Mouse (Mus musculus) neural tube, embryonic 15.5 days (tissue): Measurements from ENCODE around the gene Tctex1d1. TPM values are rescaled to one million over a fixed set of nuclear protein-coding genes. Genes with fewer than 3 reads are reported as not detected.

Experiments used
- ATAC-seq: fragments of 200-750 bp; cut with Nextera tagmentation; 2 replicates; pipeline ENCODE4 v1.8.0; 2017; ENCODE audit warnings: mild to moderate bottlenecking, moderate TSS enrichment, moderate library complexity; ENCODE audit not compliant: low FRiP score
- H3K27ac ChIP-seq: fragments of 300-500 bp; sonication (generic); replicated peaks from 2 replicates; pipeline ENCODE4 v1.5.1; 2015; ENCODE audit warnings: mild to moderate bottlenecking, inconsistent platforms
- H3K27me3 ChIP-seq: fragments of 300-500 bp; sonication (generic); replicated peaks from 2 replicates; pipeline ENCODE4 v1.6.1; 2015; ENCODE audit warnings: inconsistent platforms
- H3K36me3 ChIP-seq: fragments of 300-500 bp; sonication (generic); 2 replicates; pipeline ENCODE4 v1.6.1; 2015; ENCODE audit warnings: inconsistent platforms
- H3K4me1 ChIP-seq: fragments of 300-500 bp; sonication (generic); 2 replicates; pipeline ENCODE4 v1.6.1; 2015; ENCODE audit warnings: inconsistent platforms
- H3K4me2 ChIP-seq: fragments of 300-500 bp; sonication (generic); 2 replicates; pipeline ENCODE4 v1.6.1; 2015; ENCODE audit warnings: inconsistent platforms, mild to moderate bottlenecking, moderate library complexity
- H3K4me3 ChIP-seq: fragments of 300-500 bp; sonication (generic); replicated peaks from 2 replicates; pipeline ENCODE4 v1.5.1; 2015; ENCODE audit warnings: mild to moderate bottlenecking, inconsistent platforms
- H3K9ac ChIP-seq: fragments of 300-500 bp; sonication (generic); replicated peaks from 2 replicates; pipeline ENCODE4 v1.6.1; 2015; ENCODE audit warnings: mild to moderate bottlenecking, inconsistent platforms
- H3K9me3 ChIP-seq: fragments of 300-500 bp; sonication (generic); replicated peaks from 2 replicates; pipeline ENCODE4 v1.6.1; 2016; ENCODE audit warnings: inconsistent platforms
- WGBS: fragments of 180-500 bp; shearing (Covaris S2); methylation state at CpG from one replicate; pipeline ENCODE4 v1.1.7; 2015; ENCODE audit warnings: mixed read lengths; 5-methylcytosine and 5-hydroxymethylcytosine counted together
- polyA plus RNA-seq: library from polyadenylated mRNA; unstranded; fragments of >200 nt; fragmentation: Nextera tagmentation; extraction: Ambion mirVana; gene quantifications from 2 replicates; pipeline ENCODE4 v1.2.1, GENCODE M21; 2015

Gene Tctex1d1
- polyA plus RNA-seq, 1 experiment from 2014 or later: 2.7 TPM

DNA sequence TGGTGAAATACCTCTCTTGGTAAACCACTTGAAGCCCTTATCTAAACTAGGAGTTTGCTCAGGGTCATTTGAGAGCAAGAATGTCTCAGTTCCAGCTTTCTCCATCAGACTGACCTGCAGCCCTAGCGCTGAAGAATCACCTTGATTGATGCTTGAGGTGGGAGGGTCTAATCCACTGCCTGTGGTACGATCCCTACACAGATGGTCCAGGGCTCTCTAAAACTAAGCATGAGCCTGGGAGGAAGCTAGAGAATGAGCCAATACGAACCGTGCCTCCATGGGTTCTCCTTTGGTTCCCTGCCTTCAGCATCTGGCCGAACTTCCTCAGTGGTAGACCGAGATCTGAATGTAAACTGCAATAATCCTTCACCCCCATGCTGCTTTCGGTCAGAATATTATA is 49.3 kb downstream of the Tctex1d1 start:
- no peak for ATAC-seq
- H3K9me3 ChIP-seq: no peaks in the 10 kb centered on the region
- 90% methylated on average over 7 of the region's 7 CpGs for WGBS

DNA sequence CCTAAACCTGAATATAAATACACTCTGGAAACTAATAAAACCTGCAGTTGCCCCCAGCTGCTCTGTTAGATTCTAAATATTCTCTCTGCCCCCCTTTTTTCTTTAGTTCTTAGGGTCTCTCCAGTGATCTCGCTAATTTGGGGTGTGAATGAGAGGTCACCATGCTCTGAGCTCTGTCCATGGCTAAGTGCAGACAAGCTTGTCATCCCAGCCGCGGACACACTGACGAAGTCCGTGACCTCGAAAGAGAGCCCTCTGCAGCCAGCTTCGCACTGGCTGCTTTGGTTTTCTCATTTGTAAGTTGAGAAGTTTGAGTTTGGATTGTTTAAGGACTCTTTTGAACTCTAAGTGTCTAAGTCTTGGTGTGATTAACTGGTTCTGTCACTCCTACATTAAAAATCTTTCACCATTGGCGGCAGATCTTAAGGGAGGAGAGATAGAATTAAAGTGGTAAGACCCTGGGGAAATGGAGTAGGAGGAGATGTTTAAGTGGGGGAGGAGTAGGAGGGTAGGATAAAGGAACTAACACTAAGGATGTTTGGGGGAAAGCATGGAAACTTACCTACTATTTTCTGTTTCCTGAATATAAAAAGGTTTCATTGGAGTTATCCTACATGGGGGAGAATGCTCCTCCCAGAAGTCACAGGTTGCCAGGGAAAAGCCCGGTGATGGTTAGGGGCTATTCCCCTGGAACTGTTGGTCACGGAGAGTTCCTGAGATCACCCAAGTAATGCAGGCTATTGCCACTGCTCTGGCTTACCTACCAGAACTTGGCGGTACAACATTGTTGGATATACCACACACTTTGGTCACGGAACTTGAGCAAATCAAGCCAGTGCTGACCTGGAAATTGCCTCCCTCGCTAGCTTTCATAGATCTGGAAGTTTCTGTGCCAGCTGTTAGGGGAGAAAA is 50.0 kb downstream of the Tctex1d1 start:
- H3K4me2 ChIP-seq: no peak overlapping the region
- no peaks in the 10 kb centered on the region for H3K36me3 ChIP-seq
- ATAC-seq: no peak
- 83% methylated on average over 13 of the region's 13 CpGs for WGBS
- H3K9me3 ChIP-seq: no peaks in the 10 kb centered on the region
- no peak overlapping the region for H3K9ac ChIP-seq
- H3K27me3 ChIP-seq: no peaks in the 10 kb centered on the region
- no peak overlapping the region for H3K4me3 ChIP-seq
- no peak overlapping the region for H3K27ac ChIP-seq
- no peaks in the 10 kb centered on the region for H3K4me1 ChIP-seq

More for the DNA sequence above, 49.3 kb downstream of the Tctex1d1 start:
- no peak overlapping the region for H3K9ac ChIP-seq
- H3K27me3 ChIP-seq: no peaks in the 10 kb centered on the region
- no peak overlapping the region for H3K27ac ChIP-seq
- no peak overlapping the region for H3K4me3 ChIP-seq
- H3K4me1 ChIP-seq: no peaks in the 10 kb centered on the region
- no peak overlapping the region for H3K4me2 ChIP-seq
- H3K36me3 ChIP-seq: no peaks in the 10 kb centered on the region

DNA sequence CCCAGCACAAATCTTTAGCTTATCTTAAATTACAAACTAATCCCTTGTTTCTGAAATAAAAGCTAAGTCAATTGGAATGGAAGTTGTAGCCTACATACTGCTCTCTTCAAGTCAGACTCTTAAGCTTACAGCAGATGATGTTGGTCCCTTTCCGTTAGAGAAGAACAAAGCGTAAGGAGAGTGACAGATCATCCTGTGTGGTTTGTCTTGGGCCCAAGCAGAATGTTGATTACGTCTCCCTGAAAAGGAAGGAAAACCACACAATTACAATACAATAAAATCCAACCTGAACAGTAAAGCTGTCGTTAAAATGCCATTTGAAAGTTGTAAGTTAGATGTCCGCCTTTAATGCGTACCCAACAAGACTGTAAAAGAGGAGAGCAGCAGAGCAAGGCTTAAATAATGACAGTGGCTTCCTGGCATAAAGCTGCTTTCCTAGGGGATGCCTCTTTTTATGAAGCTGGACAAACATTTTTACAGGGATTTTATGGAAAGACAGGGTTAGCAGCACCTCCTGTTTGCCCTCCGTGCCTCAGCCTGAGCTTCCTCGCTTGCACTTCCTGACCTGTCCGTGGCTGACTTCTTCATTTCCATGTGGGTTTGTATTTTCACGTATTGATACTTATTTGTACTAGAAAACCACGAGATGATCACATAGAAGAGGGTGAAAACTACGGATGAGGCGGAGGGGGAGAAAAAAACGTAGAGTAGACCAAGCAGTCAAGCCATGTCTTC is 60.9 kb downstream of the Tctex1d1 start:
- Histone ChIP-seq H3K36me3 (no peaks in the 10 kb centered on the region), H3K27ac (no peak overlapping the region), H3K27me3 (no peaks in the 10 kb centered on the region), H3K4me2 (no peak overlapping the region), H3K4me3 (no peak overlapping the region), H3K9ac (no peak overlapping the region), H3K4me1 (no peaks in the 10 kb centered on the region), H3K9me3 (no peaks in the 10 kb centered on the region)
- no peak for ATAC-seq
- 56% methylated on average over 14 of the region's 14 CpGs for WGBS

DNA sequence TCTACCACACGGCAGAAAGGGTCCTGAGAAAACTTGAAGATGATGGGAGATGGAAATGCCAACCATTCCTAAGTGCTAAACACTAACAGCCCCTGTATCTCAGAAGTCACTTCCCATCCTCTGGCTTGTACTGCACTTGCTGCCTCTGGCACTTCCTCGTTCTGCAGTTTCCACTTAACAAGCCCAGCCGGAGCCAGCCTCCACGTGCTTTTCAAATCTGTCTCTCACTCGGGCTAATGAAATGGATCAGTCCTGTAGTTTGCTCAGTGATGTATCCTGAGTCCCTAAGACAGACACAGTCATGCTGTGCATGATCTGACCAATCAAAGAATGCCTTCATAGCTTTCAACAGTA is 61.4 kb downstream of the Tctex1d1 start:
- ATAC-seq: no peak
- Histone ChIP-seq H3K4me1 (no peaks in the 10 kb centered on the region), H3K27me3 (no peaks in the 10 kb centered on the region), H3K4me2 (no peak overlapping the region), H3K9me3 (no peaks in the 10 kb centered on the region), H3K4me3 (no peak overlapping the region), H3K9ac (no peak overlapping the region), H3K36me3 (no peaks in the 10 kb centered on the region), H3K27ac (no peak overlapping the region)
- 64% methylated on average over 5 of the region's 5 CpGs for WGBS

DNA sequence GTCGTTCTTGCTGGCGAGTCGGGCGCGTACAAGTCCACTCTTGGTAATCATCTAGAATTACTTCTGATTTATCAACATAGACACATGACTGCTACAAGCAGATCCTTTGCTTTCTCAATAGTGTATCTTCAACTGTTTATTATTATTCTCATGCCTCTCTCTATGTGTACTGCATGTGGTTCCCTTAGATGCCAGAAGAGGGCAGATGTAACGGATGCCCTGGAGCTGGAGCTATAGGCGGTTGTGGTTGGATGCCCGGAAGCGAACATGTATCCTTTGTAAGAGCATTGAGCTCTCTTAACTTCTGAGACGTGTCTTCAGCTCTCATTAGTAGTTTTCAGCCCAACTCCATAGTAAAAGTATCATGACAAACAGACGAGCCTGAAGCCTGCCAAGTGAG is 64.6 kb downstream of the Tctex1d1 start:
- no peak overlapping the region for H3K4me3 ChIP-seq
- no peaks in the 10 kb centered on the region for H3K4me1 ChIP-seq
- 93% methylated on average over 11 of the region's 11 CpGs for WGBS
- no peak overlapping the region for H3K4me2 ChIP-seq
- no peaks in the 10 kb centered on the region for H3K27me3 ChIP-seq
- H3K36me3 ChIP-seq: no peaks in the 10 kb centered on the region
- no peak overlapping the region for H3K27ac ChIP-seq
- H3K9me3 ChIP-seq: no peaks in the 10 kb centered on the region
- H3K9ac ChIP-seq: no peak overlapping the region
- no peak for ATAC-seq

DNA sequence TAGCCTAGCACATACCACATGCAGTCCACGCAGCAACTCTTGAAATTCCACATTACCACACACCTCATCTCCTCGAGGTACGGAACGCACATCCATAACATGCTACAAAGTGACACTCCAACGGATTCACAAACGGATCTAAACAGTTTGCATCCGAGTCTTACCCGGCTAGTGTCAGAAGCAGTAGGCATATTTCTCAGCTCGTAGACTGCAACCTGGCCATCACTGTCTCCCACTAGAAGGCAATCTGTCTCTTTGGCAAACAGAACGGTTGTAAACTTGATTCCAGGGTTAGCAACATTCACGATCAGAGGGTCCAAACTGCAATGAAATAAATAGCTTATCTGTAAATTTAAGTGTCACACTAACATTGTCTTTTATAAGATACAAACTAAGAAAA is 69.6 kb downstream of the Tctex1d1 start:
- WGBS: 87% methylated on average over 11 of the region's 11 CpGs
- Histone ChIP-seq H3K9ac (no peak overlapping the region), H3K9me3 (no peaks in the 10 kb centered on the region), H3K36me3 (no peaks in the 10 kb centered on the region), H3K27me3 (no peaks in the 10 kb centered on the region), H3K4me3 (no peak overlapping the region), H3K4me2 (no peak overlapping the region), H3K4me1 (no peaks in the 10 kb centered on the region), H3K27ac (no peak overlapping the region)
- no peak for ATAC-seq

Other genes with a start within 250 kb of the Tctex1d1 start
- 69.0 and 78.3 TPM in 2 replicates for gene Sgip1, start 237.3 kb upstream of the Tctex1d1 start, polyA plus RNA-seq
- 1.0 and 1.5 TPM in 2 replicates for gene Insl5, start 48.2 kb downstream of the Tctex1d1 start, polyA plus RNA-seq
- gene Mier1, start 135.8 kb downstream of the Tctex1d1 start, polyA plus RNA-seq: 31.2 and 36.6 TPM in 2 replicates
- gene Wdr78, start 135.9 kb downstream of the Tctex1d1 start, polyA plus RNA-seq: 4.3 and 4.8 TPM in 2 replicates
- 8.2 and 10.1 TPM in 2 replicates for gene Slc35d1, start 236.6 kb downstream of the Tctex1d1 start, polyA plus RNA-seq